Mouse (Mus musculus) bone marrow, adult 2 months (tissue): ENCODE data around the gene Celsr1.

Experiments used
- CTCF ChIP-seq: fragments of 200-500 bp; IDR thresholded peaks from 2 replicates; pipeline ENCODE4 v1.5.1; 2011; ENCODE audit warnings: low read length, control low read depth; ENCODE audit not compliant: control insufficient read depth, insufficient read depth
- POLR2A ChIP-seq: fragments of 200-500 bp; IDR thresholded peaks from 2 replicates; pipeline ENCODE4 v1.6.1; 2011; ENCODE audit warnings: low read depth, mild to moderate bottlenecking, control low read depth, low read length, borderline replicate concordance; ENCODE audit not compliant: control insufficient read depth

- TF ChIP-seq POLR2A = no peak
- TF ChIP-seq CTCF = no peak
Observed at GRCm38 (mm10) chr15:85885606-85886005, 148.0 kb downstream of the Celsr1 start.
